Mouse (Mus musculus): ENCODE measurements around the gene Arf3.

DNA sequence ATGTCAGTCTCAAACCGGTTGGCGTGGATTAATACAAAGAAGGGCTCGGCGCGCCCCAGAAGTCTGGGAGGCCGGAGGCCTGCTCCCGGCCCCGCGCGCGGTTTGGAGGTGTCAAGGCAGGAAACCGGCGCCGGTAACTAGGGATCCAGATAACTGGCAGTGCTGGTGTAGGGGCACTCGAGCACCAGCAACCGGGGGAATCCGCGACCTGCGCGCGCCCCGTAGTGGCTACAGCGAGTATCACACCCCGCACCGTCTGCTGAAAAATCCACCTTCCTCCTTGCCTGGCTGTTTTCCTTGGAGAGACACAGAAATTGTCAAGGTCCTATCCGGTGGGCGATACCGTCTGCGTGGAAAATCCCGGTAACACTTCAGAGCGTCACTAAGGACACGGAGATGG is 41.0 kb upstream of the Arf3 start:
- TF ChIP-seq POLR2A (IDR thresholded peaks at IDR 0.05; ENCODE audit: borderline replicate concordance, extremely low read depth, low read depth, low read length) (no peak), CTCF (IDR thresholded peaks at IDR 0.05; ENCODE audit: insufficient read depth, low read length) (peak; percentile 63)
